Mouse (Mus musculus) induced T-regulatory cell, adult 2 months (primary cell): ENCODE results near the gene Hipk3.

Source experiments
- DNase-seq: peaks from one replicate; pipeline ENCODE4 v3.0.0-alpha.2; 2012; ENCODE audit warnings: low read depth

Gene Hipk3

GRCm38 (mm10) chr2:104412496-104412895 lies 81.8 kb downstream of the Hipk3 start:
- no peak for DNase-seq

DNA sequence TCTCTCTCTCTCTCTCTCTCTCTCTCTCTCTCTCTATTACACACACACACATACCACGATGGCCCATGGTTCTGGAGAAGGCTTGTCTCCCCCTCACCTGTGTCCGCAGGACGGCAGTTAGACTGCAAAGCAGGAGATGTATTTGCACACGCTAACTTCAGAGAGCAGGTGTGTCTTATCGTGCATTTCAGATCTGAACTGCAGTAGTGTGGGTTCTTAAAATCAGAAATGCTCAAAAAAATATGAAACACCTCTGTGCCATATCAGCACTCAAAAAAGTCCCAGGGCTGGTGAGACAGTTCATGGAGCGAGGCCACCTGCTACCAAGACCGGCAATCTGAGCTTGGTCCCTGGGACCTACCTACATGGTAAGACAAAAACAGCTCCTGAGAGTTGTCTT lies 82.4 kb downstream of the Hipk3 start:
- no peak for DNase-seq

DNA sequence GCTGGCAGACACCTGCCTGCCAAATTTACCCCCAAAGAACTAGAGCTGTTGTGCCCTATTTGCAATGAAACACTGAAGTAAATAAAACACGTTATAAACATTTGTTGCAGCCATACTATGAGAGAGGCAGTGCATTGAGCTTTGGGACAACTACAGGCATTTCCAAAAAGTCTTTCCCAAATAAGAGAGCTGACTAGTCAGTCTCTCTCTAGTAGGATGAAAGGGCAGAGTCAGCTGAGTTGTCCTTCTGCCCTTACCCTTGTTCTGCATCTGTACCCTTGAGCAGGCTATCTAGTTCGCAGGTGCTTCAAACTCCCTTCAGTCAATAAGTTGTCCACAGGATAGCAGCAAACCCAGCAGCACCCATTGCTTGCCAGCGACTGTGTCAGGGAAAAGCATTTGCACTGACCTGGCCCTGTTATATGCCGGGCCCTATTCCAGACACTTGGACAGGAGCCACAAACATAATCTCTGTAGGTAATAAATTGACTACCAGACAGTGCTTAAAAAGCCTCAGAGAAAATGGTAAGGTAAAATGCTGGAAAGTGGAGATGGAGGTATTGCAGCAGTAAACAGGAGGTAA lies 83.2 kb downstream of the Hipk3 start, which contains the start of gene D430041D05Rik:
TSS of gene D430041D05Rik (minus strand) at position 51 of the 583 bp plus-strand sequence.
- DNase-seq, result no peak

- DNase-seq, result peak; percentile 10
Observed at GRCm38 (mm10) chr2:104409851-104410821, 84.1 kb downstream of the Hipk3 start.

- no peak for DNase-seq
Observed at GRCm38 (mm10) chr2:104408351-104408750, 85.9 kb downstream of the Hipk3 start.

DNA sequence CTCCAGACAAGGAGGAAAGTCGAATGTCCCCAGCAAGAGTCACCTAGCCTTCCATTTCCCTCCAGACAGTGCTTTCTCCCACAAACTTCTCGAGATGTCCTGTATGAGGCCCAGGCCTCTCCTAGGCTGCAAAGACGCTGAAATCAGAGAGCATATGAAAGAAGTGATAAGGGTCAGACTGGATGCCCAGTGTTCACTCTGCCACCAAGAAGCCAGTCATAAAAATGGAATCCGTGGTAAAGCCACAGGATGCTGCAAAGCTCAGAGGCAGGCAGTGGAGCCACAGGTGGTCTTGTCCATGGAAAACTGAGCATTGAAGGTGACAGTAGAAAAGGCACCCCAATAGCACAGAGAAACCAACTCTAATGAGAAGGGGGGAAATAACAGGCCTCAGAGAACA lies 86.3 kb downstream of the Hipk3 start:
- DNase-seq, result no peak

GRCm38 (mm10) chr2:104404036-104404435 lies 90.2 kb downstream of the Hipk3 start:
- no peak for DNase-seq

GRCm38 (mm10) chr2:104398651-104399290 lies 95.5 kb downstream of the Hipk3 start:
- DNase-seq, result no peak

DNA sequence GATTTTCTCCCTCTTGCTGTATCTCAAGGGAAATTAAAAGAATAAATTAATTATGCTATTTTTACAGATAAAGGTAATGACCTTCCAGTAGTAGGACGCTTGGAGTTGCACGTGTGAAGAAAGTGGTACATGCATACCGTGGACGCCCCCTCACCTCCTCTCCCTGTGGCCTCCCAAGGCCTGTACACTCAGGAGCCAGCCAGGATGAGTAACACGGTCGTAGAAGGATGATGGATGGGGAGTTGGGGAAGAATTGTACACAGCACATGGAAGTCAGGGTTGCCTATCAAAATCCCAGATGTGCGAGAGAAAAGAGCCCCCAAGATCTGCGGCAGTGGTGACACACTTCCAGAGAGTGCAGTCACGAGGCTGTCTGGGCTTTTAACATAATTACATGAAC lies 98.3 kb downstream of the Hipk3 start:
- no peak for DNase-seq

DNA sequence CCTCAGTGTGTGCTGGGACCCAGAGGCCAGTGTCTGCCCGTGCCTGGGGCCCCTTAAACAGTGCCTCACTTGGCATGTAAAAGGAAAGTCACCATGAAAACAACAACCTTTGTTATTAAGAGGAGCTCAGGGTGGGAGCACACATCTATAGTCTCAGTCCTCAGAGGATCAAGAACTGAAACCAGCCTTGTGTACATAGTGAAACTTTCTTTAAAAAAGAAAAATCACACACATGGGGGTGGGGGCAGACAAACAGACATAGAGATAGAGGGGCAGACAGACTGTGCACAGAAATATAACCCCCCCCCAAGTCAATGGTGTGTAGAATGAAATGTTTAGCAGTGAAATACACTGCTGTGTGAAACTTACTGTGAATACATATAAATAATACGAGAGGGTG lies 99.5 kb downstream of the Hipk3 start:
- DNase-seq, result no peak

DNA sequence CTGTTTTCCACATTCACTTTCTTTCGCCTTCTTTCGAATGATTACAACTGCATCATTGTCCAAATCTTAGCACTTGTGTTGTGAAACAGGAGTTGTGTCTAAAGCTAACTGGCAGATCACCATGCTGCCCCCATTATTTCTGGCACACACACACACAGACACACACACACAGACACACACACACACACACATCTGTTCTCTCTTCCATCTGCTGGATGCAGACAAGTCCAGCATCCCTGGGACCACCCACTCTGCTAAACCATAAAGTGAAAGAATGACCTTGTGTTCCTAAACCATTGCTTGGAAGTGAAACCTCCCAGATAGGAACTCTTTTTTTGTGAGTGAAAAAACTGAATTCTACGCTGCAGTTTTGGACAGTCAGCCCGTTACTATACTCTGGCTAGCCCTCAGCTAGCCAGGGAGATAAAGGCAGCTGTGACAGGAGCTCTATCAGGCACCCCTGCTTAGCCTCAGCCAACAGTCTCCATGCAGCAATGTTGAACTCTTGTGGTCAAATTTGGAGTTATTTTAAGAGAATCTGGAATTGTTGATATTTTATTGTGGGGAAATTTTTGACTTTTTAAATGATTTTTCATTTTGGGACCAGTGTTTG lies 101.4 kb downstream of the Hipk3 start:
- DNase-seq, result no peak

DNA sequence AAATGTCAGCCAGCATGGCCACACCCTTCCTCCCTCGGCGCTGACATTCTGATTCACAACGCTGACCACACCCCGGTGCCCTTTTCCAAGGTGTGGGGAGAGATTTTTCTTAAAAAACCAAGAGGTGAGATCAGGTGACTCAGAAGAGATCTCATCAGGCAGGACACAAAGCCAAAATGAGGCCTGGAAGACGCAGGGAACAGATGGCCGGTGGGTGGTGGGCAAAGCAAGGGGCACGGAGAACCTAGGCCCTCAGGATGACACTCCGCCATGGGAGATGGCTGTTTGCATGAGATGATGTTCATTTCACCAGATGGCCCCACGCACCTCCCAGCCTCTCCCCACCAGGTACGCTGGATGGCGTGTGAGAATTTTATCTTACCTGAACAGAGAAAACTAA lies 105.0 kb downstream of the Hipk3 start:
- no peak for DNase-seq

DNA sequence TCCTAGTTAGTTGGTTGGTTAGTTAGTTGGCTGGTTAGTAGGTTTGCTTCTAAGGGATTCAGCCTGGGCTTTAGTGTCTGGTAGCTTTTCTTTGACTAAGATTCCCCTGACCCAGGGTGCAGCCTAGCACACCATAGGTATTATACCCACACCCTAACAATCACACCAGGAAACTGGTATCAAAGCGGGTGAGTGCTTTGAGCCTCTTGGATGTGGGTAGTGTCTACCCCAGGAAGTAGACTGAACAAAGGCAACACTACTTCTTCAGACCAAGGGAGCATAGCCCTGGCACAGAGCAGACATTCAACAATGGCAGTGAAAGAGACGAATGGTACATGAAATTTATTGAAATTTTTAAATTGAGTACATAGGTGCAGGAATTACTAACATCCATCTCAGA lies 108.3 kb downstream of the Hipk3 start:
- no peak for DNase-seq

DNA sequence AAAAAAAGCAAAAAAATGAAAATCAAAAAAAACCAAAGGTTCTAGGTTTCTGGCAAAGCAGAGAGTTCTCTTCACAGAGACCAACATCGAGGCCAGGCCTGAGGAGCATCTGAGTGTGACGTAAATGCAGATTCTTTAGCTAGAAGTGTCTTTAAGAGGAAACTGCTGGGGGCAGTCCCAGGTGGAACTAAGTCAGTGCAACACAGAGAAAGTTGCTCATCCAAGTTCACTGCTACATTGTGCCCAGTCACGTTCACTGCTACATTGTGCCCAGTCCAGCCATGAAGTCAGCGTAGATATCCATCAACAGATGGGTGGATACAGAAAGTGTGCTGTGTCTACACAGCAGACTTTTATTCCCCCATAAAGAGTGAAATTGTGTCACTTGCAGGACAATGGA lies 110.7 kb downstream of the Hipk3 start:
- no peak for DNase-seq

DNA sequence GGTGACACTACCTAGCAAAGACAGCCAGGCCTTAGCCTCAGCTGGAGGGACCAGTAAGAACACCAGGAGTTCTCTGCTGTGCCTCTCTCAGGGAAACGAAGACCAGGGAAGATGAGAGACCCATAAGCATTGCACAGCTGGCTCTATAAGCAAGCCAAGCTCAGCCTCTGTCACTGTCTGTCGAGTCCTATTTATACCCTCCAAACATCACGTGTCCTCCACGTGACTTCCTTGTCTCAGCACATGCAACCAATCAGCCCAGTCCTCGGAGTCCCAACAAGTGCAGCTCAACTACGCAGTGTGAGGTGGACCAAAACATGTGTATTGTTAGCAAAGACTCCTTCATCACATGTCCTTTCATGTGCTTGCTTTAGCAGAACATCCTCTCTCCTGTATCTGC lies 111.4 kb downstream of the Hipk3 start:
- DNase-seq, result no peak

DNA sequence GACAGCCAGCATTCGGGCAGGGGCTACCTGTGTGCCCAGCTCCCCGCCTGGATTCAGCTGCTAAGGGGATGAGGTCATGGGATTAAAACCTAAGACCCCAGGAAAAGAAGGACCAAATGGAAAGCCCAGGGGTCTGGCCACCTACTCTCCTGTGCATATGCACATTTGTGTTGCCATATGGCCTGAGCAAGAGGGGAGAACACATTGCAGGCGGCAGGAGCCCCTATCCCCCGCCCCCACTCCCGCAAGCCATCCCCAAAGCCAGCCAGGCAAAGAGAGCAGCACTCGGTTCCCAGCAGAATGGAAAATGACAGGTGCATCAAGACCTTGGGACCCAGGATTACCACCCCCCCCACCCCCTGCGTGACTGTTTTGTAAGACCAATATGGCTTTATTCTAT lies 114.9 kb downstream of the Hipk3 start:
- no peak for DNase-seq

GRCm38 (mm10) chr2:104378791-104379190 lies 115.5 kb downstream of the Hipk3 start:
- no peak for DNase-seq

- DNase-seq, result no peak
Observed at GRCm38 (mm10) chr2:104377990-104378389, 116.3 kb downstream of the Hipk3 start.
